12 mouse cellular contexts compared by ENCODE assay signal in genomic region chr5:100871987-100872386, GRCm38 (mm10). TPM values are rescaled to one million over a fixed set of nuclear protein-coding genes. Genes with fewer than 3 reads are reported as not detected.
DNase-seq lines count a peak whose midpoint lies in the region; ATAC-seq and TF ChIP-seq lines count a peak whose summit lies in the region.
"Had no signal": no experiment of that assay in that cellular context is flagged by ENCODE, and none has a peak within 500 bp of the region (broad histone marks: within the 10 kb centered on the region; RNA-seq: fewer than 3 reads in every experiment).

No protein-coding gene starts in this region.

- H3K27me3 ChIP-seq in CH12.LX (replicated peaks), result no peaks in the 10 kb centered on the region
- H3K27me3 ChIP-seq: hindbrain, embryonic 13.5 days; lung, embryonic 15.5 days had no signal

- peak; percentile 97 to 100 for ATAC-seq in hematopoietic stem cell, adult 5-6 weeks (replicated peaks in 1 of 2; ENCODE audit: insufficient read depth in 1 of 2, low FRiP score in 2 of 2, low TSS enrichment in 1 of 2, low read depth in 1 of 2, poor library complexity in 2 of 2, severe bottlenecking in 2 of 2)

- no peaks in the 10 kb centered on the region for H3K36me3 ChIP-seq in CH12.LX (replicated peaks in 1 of 2; ENCODE audit: control insufficient read depth in 1 of 2, insufficient read depth in 1 of 2, low read length in 1 of 2)
- H3K36me3 ChIP-seq: hindbrain, embryonic 13.5 days; lung, embryonic 15.5 days had no signal

- H3K4me3 ChIP-seq in CH12.LX (replicated peaks in 1 of 3; ENCODE audit: low read depth in 2 of 3, low read length in 2 of 3, poor library complexity in 1 of 3), result no peak overlapping the region
- H3K4me3 ChIP-seq: hindbrain, embryonic 13.5 days; lung, embryonic 15.5 days had no signal

- H3K9ac ChIP-seq in CH12.LX (ENCODE audit: insufficient read depth, low read depth), result no peak overlapping the region
- H3K9ac ChIP-seq: hindbrain, embryonic 13.5 days; lung, embryonic 15.5 days had no signal

- no peaks in the 10 kb centered on the region for H3K79me2 ChIP-seq in CH12.LX (replicated peaks; ENCODE audit: control insufficient read depth, extremely low read depth, insufficient read depth, poor library complexity, severe bottlenecking)

- peak; percentile 45 for TF ChIP-seq RAD21 in CH12.LX (IDR thresholded peaks at IDR 0.05; ENCODE audit: low read depth, low read length)

- DNase-seq in adrenal gland, postnatal 14 days, result peak; percentile 45
- DNase-seq in adrenal gland, adult 18-20 months (ENCODE audit: low spot score in 2 of 2), result no peak
- peak; percentile 97 for DNase-seq in CH12.LX (ENCODE audit: extremely low read depth)
- DNase-seq in naive thymus-derived CD4-positive, alpha-beta T cell, adult 2 months (ENCODE audit: low read depth), result peak; percentile 67
- no peak for DNase-seq in ovary, postnatal 14 days (ENCODE audit: low spot score)
- DNase-seq in thymus, postnatal 0 days (ENCODE audit: low spot score), result no peak
- DNase-seq in ovary, postnatal 36 days (ENCODE audit: low spot score), result no peak
- DNase-seq: cerebellum, adult 18-20 months; gastrocnemius, postnatal 36 days had no signal

- dilution Hi-C loops in CH12.LX (cut with MboI; ENCODE audit: extremely low pct_ligation_motif_present, extremely low pct_unique_long_range_greater_than_20kb, low sequenced_read_pairs), result no loop called here

- in situ Hi-C loops in CH12.LX (cut with MboI; ENCODE audit: low pct_ligation_motif_present, low pct_unique_long_range_greater_than_20kb, low sequenced_read_pairs), result no loop called here

- TF ChIP-seq CTCF in CH12.LX (conservative IDR thresholded peaks at IDR 0.05 in 1 of 2, IDR thresholded peaks at IDR 0.05 in 1 of 2; ENCODE audit: low read depth in 2 of 2, low read length in 2 of 2), result peak; percentile 52 to 71; a peak in 3 of 4 replicates

- peak; percentile 46; the same call in 1 of the 2 replicates for TF ChIP-seq EP300 in CH12.LX (IDR thresholded peaks at IDR 0.05; ENCODE audit: low read length)

- peaks cover 7 to 22% of the 10 kb centered on the region in 2 experiments; a peak in 3 of 4 replicates for H3K4me1 ChIP-seq in CH12.LX (ENCODE audit: control insufficient read depth in 1 of 2, insufficient read depth in 2 of 2)
- H3K4me1 ChIP-seq: hindbrain, embryonic 13.5 days; lung, embryonic 15.5 days had no signal

- H3K9me3 ChIP-seq in CH12.LX (replicated peaks; ENCODE audit: low read length), result peaks cover 4% of the 10 kb centered on the region
- H3K9me3 ChIP-seq: hindbrain, embryonic 13.5 days; lung, embryonic 15.5 days had no signal

- peak; percentile 19; the same call in 1 of the 2 replicates for TF ChIP-seq POLR2A in CH12.LX (IDR thresholded peaks at IDR 0.05; ENCODE audit: low read depth, low read length)

- no peak overlapping the region for H3K27ac ChIP-seq in CH12.LX (ENCODE audit: insufficient read depth, low read depth)
- H3K27ac ChIP-seq: hindbrain, embryonic 13.5 days; lung, embryonic 15.5 days had no signal

- H3K4me2 ChIP-seq in CH12.LX (ENCODE audit: insufficient read depth, low read depth, poor library complexity, severe bottlenecking), result no peak overlapping the region
- H3K4me2 ChIP-seq: hindbrain, embryonic 13.5 days; lung, embryonic 15.5 days had no signal

TF ChIP-seq in CH12.LX, 34 proteins besides CTCF, POLR2A, EP300 and RAD21:
- TF ChIP-seq JUND (conservative IDR thresholded peaks at IDR 0.05; ENCODE audit: low read depth, low read length), result no peak; the same call in 1 of the 2 replicates
- TF ChIP-seq BHLHE40 (IDR thresholded peaks at IDR 0.05; ENCODE audit: low read depth, low read length), result peak; percentile 59
- 0 out of 2 replicates have a peak, but pooled peaks have one; percentile 47 for TF ChIP-seq MYC (IDR thresholded peaks at IDR 0.05; ENCODE audit: low read depth, low read length)
- 0 out of 2 replicates have a peak, but pooled peaks have one; percentile 36 for TF ChIP-seq ETS1 (conservative IDR thresholded peaks at IDR 0.05; ENCODE audit: low read depth, low read length)
- TF ChIP-seq JUN (IDR thresholded peaks at IDR 0.05; ENCODE audit: insufficient read depth, low read depth, low read length), result no peak
- 0 out of 2 replicates have a peak, but pooled peaks have one; percentile 48 for TF ChIP-seq TBP (conservative IDR thresholded peaks at IDR 0.05; ENCODE audit: low read depth, low read length)
- no peak for TF ChIP-seq PAX5 (IDR thresholded peaks at IDR 0.05; ENCODE audit: low read length)
- no peak for TF ChIP-seq ZNF384 (IDR thresholded peaks at IDR 0.05; ENCODE audit: low read depth, low read length)
- no peak for TF ChIP-seq USF2 (conservative IDR thresholded peaks at IDR 0.05; ENCODE audit: low read depth, low read length)
- 0 out of 2 replicates have a peak, but pooled peaks have one; percentile 42 for TF ChIP-seq ELF1 (IDR thresholded peaks at IDR 0.05; ENCODE audit: low read depth, low read length)
- no peak for TF ChIP-seq HCFC1 (IDR thresholded peaks at IDR 0.05; ENCODE audit: low read depth, low read length)
- TF ChIP-seq MAFK (IDR thresholded peaks at IDR 0.05; ENCODE audit: insufficient replicate concordance, low read length), result peak; percentile 96
- peak; percentile 55 for TF ChIP-seq SMC3 (IDR thresholded peaks at IDR 0.05; ENCODE audit: low read depth, low read length)
- TF ChIP-seq SIN3A (IDR thresholded peaks at IDR 0.05; ENCODE audit: low read length), result no peak

RNA-seq across cellular contexts. Expression of gene Gpat3, which starts 26.5 kb away (rescaled TPM):
- total RNA-seq in adrenal gland, postnatal 14 days (2021), result 5.1 and 7.7 TPM in 2 replicates
- total RNA-seq in adrenal gland, adult 18-20 months (2021), result 10 to 100 TPM; 13.0 to 23.4 TPM
- 0.46 and 0.68 TPM in 2 replicates for total RNA-seq in CH12.LX (2012; rRNA removed)
- 1.5 TPM in 2 replicates for total RNA-seq in CH12.LX (2014; rRNA removed)
- polyA plus RNA-seq in CH12.LX (2012; ENCODE audit: insufficient read length, low read depth), result 1.2 TPM in 2 replicates
- 0.81 and 0.94 TPM in 2 replicates for total RNA-seq in hematopoietic stem cell, adult 5-6 weeks (2017)
- polyA plus RNA-seq in thymus, postnatal 0 days (2015; fragmentation: Nextera tagmentation; extraction: Ambion mirVana), result 2.7 and 3.0 TPM in 2 replicates

RNA-seq across cellular contexts. Expression of gene Abraxas1, which starts 51.2 kb away (rescaled TPM):
- total RNA-seq in adrenal gland, postnatal 14 days (2021), result 10.2 and 16.0 TPM in 2 replicates
- 10 to 100 TPM; 10.6 to 10.9 TPM for total RNA-seq in adrenal gland, adult 18-20 months (2021)
- total RNA-seq in CH12.LX (2012; rRNA removed), result 13.4 and 19.0 TPM in 2 replicates
- total RNA-seq in CH12.LX (2014; rRNA removed), result 34.9 and 40.0 TPM in 2 replicates
- 29.3 and 30.9 TPM in 2 replicates for polyA plus RNA-seq in CH12.LX (2012; ENCODE audit: insufficient read length, low read depth)
- 51.8 and 54.5 TPM in 2 replicates for total RNA-seq in hematopoietic stem cell, adult 5-6 weeks (2017)
- 33.5 and 40.3 TPM in 2 replicates for polyA plus RNA-seq in thymus, postnatal 0 days (2015; fragmentation: Nextera tagmentation; extraction: Ambion mirVana)

Comparison
In these comparisons a context has a peak if more than half of its experiments do, and no peak if none do; other contexts are left out.
1. DNase-seq: peak in adrenal gland, postnatal 14 days (single experiment), CH12.LX (single experiment) and naive thymus-derived CD4-positive, alpha-beta T cell, adult 2 months (single experiment); none in adrenal gland, adult 18-20 months (0 of 2), ovary, postnatal 14 days (single experiment), thymus, postnatal 0 days (single experiment) and ovary, postnatal 36 days (single experiment).